Mouse (Mus musculus) kidney, postnatal 25 days (tissue): ENCODE results near the gene Slc7a9.
A peak's percentile ranks its signal among the peaks of the same experiment; 100 is the strongest.

Experiments
- DNase-seq, 2 experiments: peaks; one replicate each; pipeline ENCODE4 v3.0.0; 2021; ENCODE audit warnings: mixed read lengths in 2 of 2

Gene Slc7a9

GRCm38 (mm10) chr7:35447996-35448846 lies at the start of gene Slc7a9:
Gene Slc7a9, plus strand, starts transcription at chr7:35448796.
- peak; percentile 77 to 93 for DNase-seq

- peak in 1 of 2 experiments; percentile 26 for DNase-seq
Measured at GRCm38 (mm10) chr7:35401169-35401568, 47.4 kb upstream of the Slc7a9 start.

- DNase-seq = no peak
Measured at GRCm38 (mm10) chr7:35415226-35415625, 33.4 kb upstream of the Slc7a9 start.

- peak; percentile 63 to 84 for DNase-seq
Measured at GRCm38 (mm10) chr7:35415801-35416653, 32.6 kb upstream of the Slc7a9 start.

GRCm38 (mm10) chr7:35416654-35416948 lies 32.0 kb upstream of the Slc7a9 start:
- peak; percentile 24 to 59 for DNase-seq

- DNase-seq = no peak
Measured at GRCm38 (mm10) chr7:35423071-35423470, 25.5 kb upstream of the Slc7a9 start.

GRCm38 (mm10) chr7:35428146-35428545 lies 20.4 kb upstream of the Slc7a9 start:
- no peak for DNase-seq

- DNase-seq = no peak
Measured at GRCm38 (mm10) chr7:35435266-35435665, 13.3 kb upstream of the Slc7a9 start.

GRCm38 (mm10) chr7:35447501-35447900 lies 1.1 kb upstream of the Slc7a9 start:
- DNase-seq = peak; percentile 56 to 78

GRCm38 (mm10) chr7:35448867-35449266 lies 271 bp downstream of the Slc7a9 start:
- peak; percentile 70 to 88 for DNase-seq

- peak; percentile 27 to 67 for DNase-seq
Measured at GRCm38 (mm10) chr7:35456091-35456814, 7.7 kb downstream of the Slc7a9 start.

GRCm38 (mm10) chr7:35460971-35461370 lies 12.4 kb downstream of the Slc7a9 start:
- no peak for DNase-seq

- no peak for DNase-seq
Measured at GRCm38 (mm10) chr7:35465027-35465426, 16.4 kb downstream of the Slc7a9 start.

- DNase-seq = no peak
Measured at GRCm38 (mm10) chr7:35467856-35468255, 19.3 kb downstream of the Slc7a9 start.

GRCm38 (mm10) chr7:35470794-35471193 lies 22.2 kb downstream of the Slc7a9 start:
- DNase-seq = peak in 1 of 2 experiments; percentile 12

- DNase-seq = no peak
Measured at GRCm38 (mm10) chr7:35476457-35476856, 27.9 kb downstream of the Slc7a9 start.

GRCm38 (mm10) chr7:35485126-35485525 lies 36.5 kb downstream of the Slc7a9 start:
- DNase-seq = no peak

GRCm38 (mm10) chr7:35486553-35486952 lies 38.0 kb downstream of the Slc7a9 start:
- no peak for DNase-seq

- DNase-seq = no peak
Measured at GRCm38 (mm10) chr7:35490186-35490585, 41.6 kb downstream of the Slc7a9 start.

- DNase-seq = no peak
Measured at GRCm38 (mm10) chr7:35491005-35491404, 42.4 kb downstream of the Slc7a9 start.

- DNase-seq = no peak
Measured at GRCm38 (mm10) chr7:35497516-35497915, 48.9 kb downstream of the Slc7a9 start.

- DNase-seq = peak; percentile 25 to 42
Measured at GRCm38 (mm10) chr7:35501995-35502394, 53.4 kb downstream of the Slc7a9 start.
